Mouse (Mus musculus) heart, embryonic 16.5 days (tissue): ENCODE results near the gene Hoxd4. TPM values are rescaled to one million over a fixed set of nuclear protein-coding genes. Genes with fewer than 3 reads are reported as not detected.

Experiments
- ATAC-seq: fragments of 200-750 bp; cut with Nextera tagmentation; replicated peaks from 2 replicates; pipeline ENCODE4 v1.8.0; 2017; ENCODE audit warnings: moderate number of reproducible peaks; ENCODE audit not compliant: insufficient read depth, low FRiP score; ENCODE audit errors: extremely low read depth
- H3K27ac ChIP-seq: fragments of 300-500 bp; sonication (generic); 2 replicates; pipeline ENCODE4 v1.5.1; 2014; ENCODE audit warnings: mild to moderate bottlenecking, low read length, control low read depth, moderate library complexity
- H3K27me3 ChIP-seq: fragments of 300-500 bp; sonication (generic); 2 replicates; pipeline ENCODE4 v1.6.1; 2014; ENCODE audit warnings: low read length, mixed read lengths; ENCODE audit not compliant: control insufficient read depth, insufficient read depth
- H3K36me3 ChIP-seq: fragments of 300-500 bp; sonication (generic); 2 replicates; pipeline ENCODE4 v1.6.1; 2014; ENCODE audit not compliant: control insufficient read depth, insufficient read depth
- H3K4me1 ChIP-seq: fragments of 300-500 bp; sonication (generic); 2 replicates; pipeline ENCODE4 v1.6.1; 2014; ENCODE audit warnings: low read length, mixed read lengths; ENCODE audit not compliant: control insufficient read depth, insufficient read depth
- H3K4me2 ChIP-seq: fragments of 300-500 bp; sonication (generic); 2 replicates; pipeline ENCODE4 v1.6.1; 2014; ENCODE audit warnings: low read depth, mild to moderate bottlenecking, control low read depth, low read length
- H3K4me3 ChIP-seq: fragments of 300-500 bp; sonication (generic); 2 replicates; pipeline ENCODE4 v1.5.1; 2014; ENCODE audit warnings: mild to moderate bottlenecking, control low read depth, low read length
- H3K9ac ChIP-seq: fragments of 300-500 bp; sonication (generic); 2 replicates; pipeline ENCODE4 v1.6.1; 2014; ENCODE audit warnings: low read length, control low read depth
- H3K9me3 ChIP-seq: fragments of 300-500 bp; sonication (generic); replicated peaks from 2 replicates; pipeline ENCODE4 v1.6.1; 2016; ENCODE audit warnings: low read length; ENCODE audit not compliant: control insufficient read depth
- WGBS: fragments of 180-500 bp; shearing (Covaris S2); extraction: QIAGEN DNeasy Blood & Tissue Kit; methylation state at CpG from one replicate; pipeline ENCODE4 v1.1.7; 2014; 5-methylcytosine and 5-hydroxymethylcytosine counted together
- polyA plus RNA-seq: library from polyadenylated mRNA; unstranded; fragments of >200 nt; fragmentation: Nextera tagmentation; extraction: Ambion mirVana; gene quantifications from 2 replicates; pipeline ENCODE4 v1.2.1, GENCODE M21; 2015

The Hoxd4 gene
- polyA plus RNA-seq, 1 experiment from 2014 or later, result 0.18 TPM

DNA sequence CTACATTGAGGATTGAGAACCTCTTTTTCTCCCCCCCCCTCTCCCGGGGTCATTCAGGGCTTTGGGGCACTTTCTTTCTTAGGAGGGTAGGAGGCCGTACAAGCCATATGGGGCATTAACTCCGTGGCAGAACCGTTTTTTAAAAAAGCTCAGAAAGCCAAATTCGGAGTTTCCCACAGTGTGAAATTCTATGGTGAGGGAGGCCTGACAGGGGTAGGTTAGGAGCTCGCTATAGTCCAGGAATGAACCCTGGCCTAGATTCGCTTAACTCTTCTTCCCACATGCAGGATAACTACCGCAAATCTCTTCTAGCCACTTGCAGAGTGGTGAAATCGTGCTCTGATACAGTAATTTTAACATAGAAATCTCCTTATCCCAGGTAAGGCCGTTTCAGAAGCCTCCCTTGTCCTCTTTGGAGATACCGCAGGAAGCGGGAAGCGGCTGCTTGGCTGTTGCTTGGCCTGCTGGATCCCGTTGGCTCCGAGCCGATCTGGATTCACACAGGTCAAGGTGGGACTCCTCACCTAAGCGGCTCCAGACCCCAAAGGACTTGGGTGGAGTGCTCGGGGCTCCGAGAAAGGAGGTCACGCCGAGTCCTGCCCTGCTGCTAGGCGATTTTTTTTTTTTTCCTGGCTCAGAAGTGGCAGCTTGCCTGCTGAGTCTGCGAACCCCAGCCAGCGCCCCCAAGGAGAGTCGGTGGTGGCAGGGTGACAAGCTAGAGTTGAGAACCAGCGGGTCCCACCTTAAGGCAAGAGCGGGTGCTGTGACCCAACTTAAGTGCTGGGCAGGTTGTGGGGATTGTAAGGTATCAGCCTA lies 23.5 kb downstream of the Hoxd4 start:
- H3K4me1 ChIP-seq, result peaks cover 4% of the 10 kb centered on the region
- H3K9ac ChIP-seq, result no peak overlapping the region
- H3K27me3 ChIP-seq, result peaks cover 95% of the 10 kb centered on the region
- no peak overlapping the region for H3K27ac ChIP-seq
- 6% methylated on average over 27 of the region's 27 CpGs for WGBS
- no peak overlapping the region for H3K4me2 ChIP-seq
- no peaks in the 10 kb centered on the region for H3K9me3 ChIP-seq
- H3K36me3 ChIP-seq, result no peaks in the 10 kb centered on the region
- ATAC-seq, result no peak
- H3K4me3 ChIP-seq, result no peak overlapping the region; the same call in 1 of the 2 replicates

GRCm38 (mm10) chr2:74735851-74736687 lies 24.3 kb downstream of the Hoxd4 start:
- H3K9me3 ChIP-seq, result no peaks in the 10 kb centered on the region
- 2% methylated on average over 42 of the region's 42 CpGs for WGBS
- peaks cover 4% of the 10 kb centered on the region for H3K4me1 ChIP-seq
- peaks cover 95% of the 10 kb centered on the region for H3K27me3 ChIP-seq
- no peak for ATAC-seq
- H3K9ac ChIP-seq, result no peak overlapping the region
- H3K27ac ChIP-seq, result no peak overlapping the region
- H3K4me3 ChIP-seq, result peak overlapping the region; percentile 35
- no peaks in the 10 kb centered on the region for H3K36me3 ChIP-seq
- peak overlapping the region; percentile 44 for H3K4me2 ChIP-seq

DNA sequence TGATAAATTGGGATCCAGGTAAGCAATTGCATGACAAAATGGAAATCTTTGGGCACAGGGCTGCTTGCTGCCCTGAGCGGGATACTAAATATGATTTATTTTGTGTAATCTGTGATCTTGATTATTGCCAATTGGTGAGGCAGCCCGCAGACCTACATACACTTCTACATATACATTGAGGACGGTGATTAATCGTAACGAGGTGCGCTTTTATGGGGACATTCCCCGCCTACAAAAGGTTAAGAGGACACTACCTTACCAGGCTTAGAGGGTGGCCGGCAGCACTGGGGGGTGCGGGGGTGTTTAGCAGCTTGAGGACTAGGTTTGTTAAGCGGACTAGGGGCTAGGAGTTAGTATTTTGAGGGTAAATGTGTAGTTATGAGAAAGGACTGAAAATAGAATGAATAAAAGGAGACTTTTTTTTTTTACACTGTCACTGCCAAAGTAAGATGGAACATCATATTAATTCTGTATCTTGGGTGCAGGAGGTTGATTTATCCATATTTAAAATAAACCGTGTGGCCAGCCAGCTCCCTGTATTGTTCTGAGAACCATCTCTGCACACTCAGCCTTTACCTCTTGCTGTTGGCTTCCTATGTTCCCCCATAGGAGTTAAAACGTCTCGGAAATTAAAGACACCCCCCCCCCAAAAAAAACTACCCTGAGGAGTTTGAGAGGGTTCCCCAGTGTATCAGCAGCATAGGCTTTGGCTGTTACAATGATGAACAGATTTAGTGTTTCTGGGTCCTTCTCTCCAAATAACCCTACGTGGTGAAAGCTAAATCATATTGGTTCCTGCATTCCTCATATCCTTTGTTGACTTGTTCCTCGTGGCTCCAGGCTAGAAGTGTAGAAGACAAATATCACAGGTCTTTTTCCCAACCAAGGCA lies 25.2 kb downstream of the Hoxd4 start:
- H3K36me3 ChIP-seq, result no peaks in the 10 kb centered on the region
- no peak overlapping the region for H3K27ac ChIP-seq
- no peak for ATAC-seq
- H3K4me2 ChIP-seq, result no peak overlapping the region
- peaks cover 4% of the 10 kb centered on the region for H3K4me1 ChIP-seq
- 4% methylated on average over 15 of the region's 15 CpGs for WGBS
- H3K9ac ChIP-seq, result no peak overlapping the region
- peaks cover 96% of the 10 kb centered on the region for H3K27me3 ChIP-seq
- H3K9me3 ChIP-seq, result no peaks in the 10 kb centered on the region
- H3K4me3 ChIP-seq, result no peak overlapping the region

GRCm38 (mm10) chr2:74737578-74738070 lies 25.9 kb downstream of the Hoxd4 start:
- Histone ChIP-seq H3K27me3 (peaks cover 95% of the 10 kb centered on the region), H3K4me3 (no peak overlapping the region), H3K36me3 (no peaks in the 10 kb centered on the region), H3K4me2 (no peak overlapping the region), H3K4me1 (peaks cover 4% of the 10 kb centered on the region), H3K27ac (no peak overlapping the region), H3K9me3 (no peaks in the 10 kb centered on the region), H3K9ac (no peak overlapping the region)
- WGBS, result 10% methylated on average over 7 of the region's 7 CpGs
- no peak for ATAC-seq

- H3K9ac ChIP-seq, result no peak overlapping the region
- no peak for ATAC-seq
- H3K27me3 ChIP-seq, result peaks cover 94% of the 10 kb centered on the region
- no peaks in the 10 kb centered on the region for H3K36me3 ChIP-seq
- H3K4me2 ChIP-seq, result no peak overlapping the region
- WGBS, result 3% methylated on average over 20 of the region's 20 CpGs
- peaks cover 4% of the 10 kb centered on the region for H3K4me1 ChIP-seq
- H3K4me3 ChIP-seq, result no peak overlapping the region
- H3K27ac ChIP-seq, result no peak overlapping the region
- no peaks in the 10 kb centered on the region for H3K9me3 ChIP-seq
These were observed 27.1 kb downstream of the Hoxd4 start for GRCm38 (mm10) chr2:74738623-74739475.

GRCm38 (mm10) chr2:74739476-74739800 lies 27.7 kb downstream of the Hoxd4 start:
- Histone ChIP-seq H3K27ac (no peak overlapping the region), H3K27me3 (peaks cover 95% of the 10 kb centered on the region), H3K36me3 (no peaks in the 10 kb centered on the region), H3K4me2 (no peak overlapping the region), H3K9me3 (no peaks in the 10 kb centered on the region), H3K4me3 (no peak overlapping the region), H3K9ac (no peak overlapping the region), H3K4me1 (peaks cover 4% of the 10 kb centered on the region)
- no peak for ATAC-seq
- WGBS, result 12% methylated on average over 2 of the region's 2 CpGs

GRCm38 (mm10) chr2:74739869-74740268 lies 28.1 kb downstream of the Hoxd4 start:
- no peak overlapping the region for H3K27ac ChIP-seq
- H3K27me3 ChIP-seq, result peaks cover 95% of the 10 kb centered on the region
- H3K4me3 ChIP-seq, result no peak overlapping the region
- no peaks in the 10 kb centered on the region for H3K9me3 ChIP-seq
- ATAC-seq, result no peak
- H3K36me3 ChIP-seq, result no peaks in the 10 kb centered on the region
- WGBS, result 7% methylated on average over 14 of the region's 14 CpGs
- H3K4me1 ChIP-seq, result peaks cover 4% of the 10 kb centered on the region
- H3K4me2 ChIP-seq, result no peak overlapping the region
- no peak overlapping the region for H3K9ac ChIP-seq
